In genomic region chr10:99941665-99942064, GRCm38 (mm10) we compare ENCODE assay signal across 10 mouse cellular contexts.
A peak's percentile ranks its signal among the peaks of the same experiment; 100 is the strongest.
DNase-seq lines count a peak whose midpoint lies in the region; ATAC-seq and TF ChIP-seq lines count a peak whose summit lies in the region.
"Had no signal": no experiment of that assay in that cellular context is flagged by ENCODE, and none has a peak within 500 bp of the region (broad histone marks: within the 10 kb centered on the region; RNA-seq: fewer than 3 reads in every experiment).

No protein-coding gene starts in this region.

- H3K4me3 ChIP-seq in neural tube, embryonic 11.5 days (ENCODE audit: low read depth, low read length): no peak overlapping the region
- no peak overlapping the region for H3K4me3 ChIP-seq in hindbrain, embryonic 10.5 days
- no peak overlapping the region for H3K4me3 ChIP-seq in stomach, postnatal 0 days (ENCODE audit: low read depth, low read length)
- H3K4me3 ChIP-seq: liver, embryonic 13.5 days had no signal

- no peaks in the 10 kb centered on the region for H3K27me3 ChIP-seq in neural tube, embryonic 11.5 days (ENCODE audit: control insufficient read depth, insufficient read depth, low read length)
- no peaks in the 10 kb centered on the region for H3K27me3 ChIP-seq in hindbrain, embryonic 10.5 days (ENCODE audit: insufficient read depth, poor library complexity, severe bottlenecking)
- H3K27me3 ChIP-seq in stomach, postnatal 0 days (ENCODE audit: control insufficient read depth, insufficient read depth, low read length): no peaks in the 10 kb centered on the region
- H3K27me3 ChIP-seq: liver, embryonic 13.5 days had no signal

- no peak for TF ChIP-seq EP300 in stomach, postnatal 0 days (optimal IDR thresholded peaks at IDR 0.05)

- no peak overlapping the region for H3K4me2 ChIP-seq in neural tube, embryonic 11.5 days (ENCODE audit: low read depth)
- no peak overlapping the region for H3K4me2 ChIP-seq in stomach, postnatal 0 days (replicated peaks; ENCODE audit: low read depth)
- H3K4me2 ChIP-seq: liver, embryonic 13.5 days had no signal

- H3K4me1 ChIP-seq in neural tube, embryonic 11.5 days (ENCODE audit: control insufficient read depth, insufficient read depth, low read length): no peaks in the 10 kb centered on the region
- peaks cover 6% of the 10 kb centered on the region; the same call in 1 of the 2 replicates for H3K4me1 ChIP-seq in hindbrain, embryonic 10.5 days (replicated peaks)
- H3K4me1 ChIP-seq in stomach, postnatal 0 days (replicated peaks; ENCODE audit: control insufficient read depth, insufficient read depth): no peaks in the 10 kb centered on the region
- H3K4me1 ChIP-seq: liver, embryonic 13.5 days had no signal

- no peaks in the 10 kb centered on the region for H3K36me3 ChIP-seq in neural tube, embryonic 11.5 days (ENCODE audit: control insufficient read depth, insufficient read depth, low read length)
- H3K36me3 ChIP-seq in hindbrain, embryonic 10.5 days: no peaks in the 10 kb centered on the region
- H3K36me3 ChIP-seq in stomach, postnatal 0 days (ENCODE audit: control insufficient read depth, insufficient read depth, low read length): no peaks in the 10 kb centered on the region
- H3K36me3 ChIP-seq: liver, embryonic 13.5 days had no signal

- DNase-seq in neural tube, embryonic 11.5 days (ENCODE audit: low spot score): peak; percentile 39
- no peak for DNase-seq in neural tube, embryonic 10.5 days (ENCODE audit: extremely low spot score, low spot score)
- DNase-seq in hindbrain, embryonic 10.5 days (ENCODE audit: low spot score): peak; percentile 16
- peak; percentile 8 to 22 for DNase-seq in lung, adult 18-20 months
- peak; percentile 16 for DNase-seq in stomach, postnatal 0 days (ENCODE audit: low spot score)
- no peak for DNase-seq in layer of hippocampus, postnatal 36 days
- no peak for DNase-seq in ovary, adult 18-20 months (ENCODE audit: low spot score)
- no peak for DNase-seq in urinary bladder, postnatal 4 days (ENCODE audit: low spot score in 2 of 2)
- DNase-seq: cerebellum, adult 8-10 months; liver, embryonic 13.5 days had no signal

- no peak for TF ChIP-seq CTCF in stomach, postnatal 0 days (IDR thresholded peaks at IDR 0.05; ENCODE audit: low read depth)

- H3K9ac ChIP-seq in neural tube, embryonic 11.5 days (ENCODE audit: low read length): no peak overlapping the region
- no peak overlapping the region for H3K9ac ChIP-seq in stomach, postnatal 0 days (ENCODE audit: low read length)
- H3K9ac ChIP-seq: liver, embryonic 13.5 days had no signal

- WGBS in neural tube, embryonic 11.5 days: 52% methylated on average over 11 of the region's 11 CpGs
- 46% methylated on average over 11 of the region's 11 CpGs for WGBS in hindbrain, embryonic 10.5 days
- 45% methylated on average over 11 of the region's 11 CpGs for WGBS in stomach, postnatal 0 days

- H3K27ac ChIP-seq in neural tube, embryonic 11.5 days (ENCODE audit: low read depth, low read length): no peak overlapping the region
- no peak overlapping the region for H3K27ac ChIP-seq in hindbrain, embryonic 10.5 days
- H3K27ac ChIP-seq in stomach, postnatal 0 days (replicated peaks): no peak overlapping the region
- H3K27ac ChIP-seq: liver, embryonic 13.5 days had no signal

- no peak for ATAC-seq in neural tube, embryonic 11.5 days (ENCODE audit: insufficient read depth, low FRiP score, low TSS enrichment)
- no peak for ATAC-seq in stomach, postnatal 0 days (ENCODE audit: low FRiP score, low TSS enrichment)

- no peaks in the 10 kb centered on the region for H3K9me3 ChIP-seq in neural tube, embryonic 11.5 days (ENCODE audit: control insufficient read depth, low read length)
- 0 out of 2 replicates have a peak, but pooled peaks cover 3% of the 10 kb centered on the region for H3K9me3 ChIP-seq in hindbrain, embryonic 10.5 days
- H3K9me3 ChIP-seq in stomach, postnatal 0 days (ENCODE audit: control insufficient read depth, low read length): no peaks in the 10 kb centered on the region
- H3K9me3 ChIP-seq: liver, embryonic 13.5 days had no signal

Comparison
In these comparisons a context has a peak if more than half of its experiments do, and no peak if none do; other contexts are left out.
1. DNase-seq: peak in neural tube, embryonic 11.5 days (single experiment), hindbrain, embryonic 10.5 days (single experiment), lung, adult 18-20 months (2 of 2) and stomach, postnatal 0 days (single experiment); none in neural tube, embryonic 10.5 days (single experiment), layer of hippocampus, postnatal 36 days (0 of 2), ovary, adult 18-20 months (single experiment) and urinary bladder, postnatal 4 days (0 of 2).